Mouse (Mus musculus): Measurements from ENCODE around the gene Tmem237.

Gene Tmem237

DNA sequence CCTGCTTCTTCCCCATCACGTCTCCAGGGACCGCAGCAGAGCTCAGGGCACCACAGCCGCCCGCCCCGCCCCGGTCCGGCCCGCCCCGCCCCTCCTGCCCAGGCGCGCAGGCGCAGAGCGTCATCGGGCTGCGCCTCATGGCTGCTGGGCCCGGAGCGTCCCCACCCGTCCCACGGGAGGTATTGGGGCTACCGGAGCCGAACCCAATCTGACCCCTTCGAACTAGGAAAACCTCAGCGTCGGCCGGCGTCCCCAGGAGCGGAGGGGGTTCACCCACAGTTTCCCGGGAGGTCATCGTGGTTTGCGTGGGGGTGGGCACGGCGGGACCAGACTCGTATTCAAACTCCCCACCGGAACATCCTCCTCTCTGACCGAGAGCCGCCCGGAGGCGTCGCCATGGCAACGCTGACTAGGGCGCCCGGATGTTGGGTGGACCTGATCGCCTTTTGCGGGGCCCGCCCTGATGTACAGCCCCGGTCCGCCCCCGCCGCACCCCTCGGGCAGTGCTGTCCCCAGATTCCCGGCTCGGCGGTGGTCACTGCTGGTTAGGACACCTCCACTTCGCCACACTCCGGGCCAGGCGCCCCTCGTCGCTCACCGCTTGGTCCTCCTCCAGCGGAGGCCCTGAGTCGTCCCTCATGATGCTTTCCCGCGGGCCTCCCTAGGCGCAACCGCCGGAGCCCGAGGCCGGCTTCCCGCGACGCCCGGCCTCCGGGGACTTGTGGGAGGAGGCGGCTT is at the start of gene Tmem237:
TSS of gene Tmem237 (minus strand) at position 689 of the 738 bp plus-strand sequence.
- peak; percentile 92 for DNase-seq

DNA sequence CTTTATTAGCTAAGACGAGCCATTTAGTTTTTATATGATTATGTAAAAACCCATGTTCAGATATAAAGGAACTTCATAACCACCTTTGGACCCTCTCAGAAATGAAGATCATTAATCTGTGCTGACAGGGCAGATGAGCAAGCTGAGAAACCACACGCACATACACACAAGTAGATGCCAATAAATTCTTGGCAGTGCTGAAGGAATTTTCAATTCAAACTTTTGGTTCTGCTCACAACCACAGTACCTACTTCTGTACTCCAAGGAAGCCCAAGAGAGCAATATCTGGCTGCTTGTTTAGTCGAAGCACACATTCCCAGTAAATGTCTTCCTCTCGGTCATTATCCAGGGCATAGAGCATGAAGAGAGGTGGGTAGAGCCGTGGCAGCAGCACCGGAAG is 49.4 kb upstream of the Tmem237 start:
- no peak for DNase-seq

DNA sequence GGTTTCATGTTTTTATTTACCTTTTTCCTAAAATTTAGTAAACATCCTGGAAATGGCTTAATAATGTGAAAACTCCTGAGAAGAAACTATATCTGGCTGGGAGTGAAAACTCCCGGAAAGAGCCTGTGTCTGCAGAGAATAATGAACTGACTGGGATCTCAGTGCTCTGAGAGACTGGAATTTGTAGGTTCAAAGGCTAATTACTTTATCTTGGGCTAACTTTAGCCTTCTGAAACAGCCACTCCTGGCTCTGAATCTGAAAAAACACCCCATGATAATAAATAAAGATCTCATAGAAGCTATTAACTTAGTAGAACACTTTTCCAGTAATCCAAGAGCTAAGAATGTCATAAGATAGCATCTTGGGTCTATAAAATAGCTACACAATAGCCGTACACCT is 48.3 kb upstream of the Tmem237 start:
- no peak for DNase-seq

DNA sequence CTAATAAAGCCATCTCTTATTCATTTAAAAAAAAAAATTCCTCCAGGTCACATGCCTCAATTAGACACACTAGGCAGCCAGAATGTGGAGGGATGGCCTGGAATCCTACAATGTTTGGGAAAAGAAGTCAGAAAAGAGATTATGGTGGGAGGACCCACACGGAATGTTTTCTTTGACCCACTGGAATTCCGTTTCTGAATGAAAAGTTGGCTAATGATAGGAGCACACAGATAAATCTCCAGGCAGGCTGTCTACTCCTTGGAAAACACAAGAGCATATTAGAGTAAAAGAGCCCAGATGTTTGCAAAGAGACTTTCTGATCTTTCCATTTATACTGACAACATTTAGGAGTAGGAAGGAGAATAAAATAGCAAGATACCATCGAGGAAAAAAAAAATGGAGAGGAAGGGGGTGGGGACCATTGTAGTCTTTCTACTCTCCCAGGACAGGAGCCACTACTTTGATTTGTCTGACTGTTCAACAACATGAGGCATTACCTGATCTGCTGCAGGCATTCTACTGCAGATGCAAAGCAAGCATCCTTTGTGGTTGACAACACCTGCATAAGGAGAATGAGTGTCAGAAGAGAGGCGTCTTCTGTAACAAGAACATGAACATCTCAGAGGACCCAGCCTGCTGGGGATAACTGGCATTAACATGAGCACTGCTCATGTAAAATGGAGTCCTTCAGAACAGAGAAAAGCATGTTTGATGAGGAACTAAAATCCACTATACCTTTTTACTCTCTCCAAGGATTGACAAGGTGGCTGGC is 47.6 kb upstream of the Tmem237 start:
- DNase-seq = no peak

DNA sequence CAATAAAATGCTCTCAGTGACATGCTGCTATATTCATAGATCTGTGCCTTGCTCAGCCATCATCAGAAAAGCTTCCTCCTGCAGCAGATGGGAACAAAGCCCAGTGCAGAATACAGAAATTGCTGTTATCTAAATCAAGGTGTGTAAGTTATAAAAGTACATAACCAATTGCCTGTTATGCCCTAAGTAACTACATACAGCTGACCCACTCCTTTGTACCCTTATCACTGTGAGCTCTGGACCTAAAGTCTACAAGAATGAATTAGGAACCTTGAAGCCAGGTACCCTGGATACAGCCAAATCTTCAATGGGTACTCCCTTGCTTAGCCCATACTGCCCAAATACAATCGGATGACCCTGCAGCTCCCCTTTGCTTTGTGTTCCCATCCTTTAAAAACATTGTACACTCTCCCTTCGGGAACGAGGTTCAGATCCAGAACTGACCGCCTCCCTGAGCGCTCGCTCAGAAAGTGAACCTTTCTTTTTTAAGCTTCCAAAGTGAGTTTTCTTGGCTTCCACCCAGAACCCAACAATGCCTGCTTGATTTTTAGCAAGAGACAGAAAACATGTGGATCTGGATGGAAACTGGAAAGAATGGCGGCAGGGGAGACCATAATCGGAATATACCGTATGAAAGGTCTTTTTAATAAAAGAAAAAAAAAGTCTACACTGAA is 46.2 kb upstream of the Tmem237 start:
- no peak for DNase-seq

DNA sequence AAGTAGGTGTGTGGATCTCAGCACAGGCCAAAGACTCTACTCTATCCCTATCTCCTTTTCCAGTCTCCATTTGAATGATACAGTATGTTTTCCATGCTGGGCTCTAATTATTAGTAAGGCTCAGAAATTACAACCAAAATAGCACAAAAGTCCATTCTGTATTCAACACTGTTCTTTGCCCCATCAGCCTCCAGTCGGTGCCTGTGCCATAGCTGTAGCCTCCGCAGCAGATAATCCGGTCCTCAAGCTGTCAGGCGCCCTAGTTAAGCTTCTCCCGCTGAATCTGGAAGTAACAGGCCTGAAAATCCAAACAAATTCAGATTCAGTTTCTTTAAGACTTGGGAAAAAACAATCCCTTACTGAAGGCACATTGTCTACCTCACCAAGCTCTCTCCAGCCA is 43.7 kb upstream of the Tmem237 start:
- no peak for DNase-seq

DNA sequence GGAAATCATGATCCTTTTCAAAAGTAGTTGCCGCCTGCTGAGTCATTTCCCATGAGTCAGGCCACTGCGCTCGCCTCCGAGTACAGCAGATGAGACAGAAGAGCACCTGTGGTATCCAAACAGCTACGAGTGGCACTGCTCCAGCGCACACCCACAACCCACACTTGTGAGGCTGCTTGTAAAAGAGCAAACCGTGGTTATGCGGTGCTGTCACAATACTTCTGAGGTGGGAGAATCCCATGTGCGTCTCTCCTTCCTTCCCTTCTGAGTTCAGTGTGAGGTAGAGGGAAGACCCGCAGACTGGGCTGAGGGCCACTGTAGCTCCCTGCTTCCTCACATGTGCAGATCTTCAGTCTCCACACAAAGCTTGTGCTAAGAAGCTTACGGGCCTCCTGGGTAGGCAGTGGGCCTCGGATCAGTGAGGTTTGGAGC is 42.8 kb upstream of the Tmem237 start, which contains the start of gene Mpp4:
TSS of gene Mpp4 (minus strand) at position 360 of the 432 bp plus-strand sequence.
- peak; percentile 52 for DNase-seq

DNA sequence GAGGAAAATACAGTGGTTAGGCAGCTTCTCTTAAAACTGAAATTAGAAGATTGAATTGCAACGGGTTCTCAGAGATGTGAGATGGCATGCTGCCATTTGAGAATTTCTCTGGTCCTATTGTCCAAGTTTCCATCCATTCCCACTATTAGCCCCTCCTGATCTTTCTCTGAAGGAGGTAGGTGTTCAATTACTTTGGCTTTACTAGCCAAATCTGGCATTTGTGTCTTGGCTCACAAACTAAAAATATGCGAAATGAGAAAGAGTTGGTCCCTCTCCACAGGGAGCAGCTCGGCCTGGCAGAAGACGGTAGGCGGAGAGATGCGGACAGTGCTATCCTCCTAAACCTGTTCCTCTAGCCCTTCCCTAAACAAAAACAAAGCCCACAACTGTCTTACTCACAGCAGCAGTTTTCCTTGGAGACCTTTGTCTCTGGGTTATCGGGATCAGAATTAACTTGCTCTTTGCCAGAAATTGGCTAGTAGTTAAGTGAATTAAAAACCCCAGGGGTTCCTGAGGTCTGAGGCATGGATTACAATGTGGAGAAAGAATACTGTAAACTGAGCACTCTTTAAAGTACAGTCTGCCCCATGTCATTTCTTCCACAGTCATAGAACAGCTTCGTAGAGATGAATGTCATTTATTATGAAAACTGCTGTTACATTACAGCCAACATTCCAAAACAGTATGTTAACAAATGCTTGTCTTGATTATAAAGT is 42.3 kb upstream of the Tmem237 start:
- DNase-seq = peak; percentile 30

DNA sequence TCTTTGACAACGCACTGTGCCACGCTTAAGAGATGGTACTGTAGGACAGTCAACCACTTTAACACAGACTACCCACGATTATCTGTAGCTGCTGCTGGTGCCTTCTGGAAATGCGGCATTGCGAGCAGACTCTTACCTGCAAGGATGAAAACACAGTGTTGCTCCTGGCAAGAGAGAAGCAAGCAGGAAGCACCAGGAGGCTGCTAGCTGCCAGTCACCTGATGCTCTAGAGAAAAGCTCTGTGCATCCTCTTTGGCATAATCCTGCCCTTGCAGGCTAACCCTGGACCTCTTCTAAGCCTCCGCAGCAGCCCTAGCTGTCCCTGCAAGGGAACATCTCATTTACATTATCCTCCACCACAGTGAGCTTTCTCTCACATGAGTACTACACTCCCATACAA is 41.2 kb upstream of the Tmem237 start:
- peak; percentile 65 for DNase-seq

DNA sequence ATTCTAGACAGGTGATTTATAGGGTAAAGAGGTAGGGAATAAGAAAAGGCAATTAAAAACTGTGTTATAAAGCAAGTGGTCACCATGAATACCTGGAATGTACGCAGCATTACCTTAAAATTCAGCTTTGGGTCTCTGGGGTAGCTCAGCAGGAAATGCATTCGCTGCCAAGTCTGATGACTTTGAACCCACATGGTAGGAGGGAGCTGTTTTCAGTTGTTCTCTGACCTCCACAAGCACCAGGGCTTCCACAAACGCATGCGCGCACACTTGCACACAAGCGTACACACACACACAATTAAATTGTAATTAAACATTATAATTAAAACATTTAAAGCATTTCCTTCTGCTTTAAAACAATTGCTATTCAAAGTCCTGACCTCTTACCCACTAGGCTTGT is 40.7 kb upstream of the Tmem237 start:
- no peak for DNase-seq

DNA sequence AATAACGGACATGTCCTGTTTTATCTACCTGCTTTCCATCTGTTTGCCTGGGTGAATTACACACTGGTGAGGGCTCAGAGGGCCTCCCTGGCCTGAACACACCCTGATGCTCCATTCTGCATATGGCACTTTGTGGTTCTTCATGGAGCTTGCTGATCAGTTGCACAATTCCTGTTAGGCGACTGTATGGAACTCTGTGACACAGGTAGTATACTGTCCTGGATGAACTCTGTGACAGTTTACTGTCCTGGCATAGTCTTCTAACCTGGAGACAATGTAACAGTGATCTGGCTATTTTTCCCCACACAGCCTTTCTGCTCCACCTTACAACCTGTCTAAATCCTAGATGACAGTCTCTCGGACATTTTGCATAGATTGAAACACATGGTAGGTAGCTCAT is 38.9 kb upstream of the Tmem237 start:
- no peak for DNase-seq

DNA sequence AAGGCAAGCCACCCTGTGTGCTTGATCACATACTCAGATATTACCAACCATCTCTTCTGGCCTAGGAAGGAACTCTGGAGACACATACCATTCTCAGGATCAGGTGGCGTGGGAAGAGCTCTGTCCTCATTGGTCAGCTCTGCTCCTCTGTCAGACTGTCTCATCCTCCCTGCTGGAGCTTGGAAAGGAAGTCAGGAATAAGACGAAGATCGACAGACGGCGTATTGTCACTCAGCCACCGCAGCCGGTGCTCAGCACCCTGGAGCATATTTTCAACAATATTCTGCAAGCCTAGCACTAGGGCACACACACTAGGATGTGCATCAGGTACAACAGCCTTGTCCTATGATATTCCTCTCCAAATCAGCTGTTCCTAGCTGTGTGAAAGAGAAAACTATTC is 38.3 kb upstream of the Tmem237 start:
- peak; percentile 48 for DNase-seq

DNA sequence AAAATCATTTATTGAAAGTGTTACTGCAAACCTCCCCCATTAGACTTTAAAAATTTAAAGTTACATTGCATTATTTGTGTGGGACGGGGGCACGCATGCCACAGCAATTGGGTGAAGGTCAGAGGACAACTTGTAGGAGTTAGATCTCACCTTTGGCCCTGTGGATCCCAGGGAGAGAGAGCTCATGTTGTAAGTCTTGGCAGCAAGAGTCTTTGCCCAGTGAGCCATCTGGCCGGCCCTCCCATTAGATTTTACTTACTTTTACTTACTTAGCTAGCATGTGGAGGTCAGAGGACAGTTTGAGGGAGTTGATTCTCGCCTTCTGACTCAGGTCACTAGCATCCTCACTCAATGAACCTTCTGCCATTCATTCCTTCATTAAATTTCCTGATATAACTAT is 37.6 kb upstream of the Tmem237 start:
- DNase-seq = no peak

DNA sequence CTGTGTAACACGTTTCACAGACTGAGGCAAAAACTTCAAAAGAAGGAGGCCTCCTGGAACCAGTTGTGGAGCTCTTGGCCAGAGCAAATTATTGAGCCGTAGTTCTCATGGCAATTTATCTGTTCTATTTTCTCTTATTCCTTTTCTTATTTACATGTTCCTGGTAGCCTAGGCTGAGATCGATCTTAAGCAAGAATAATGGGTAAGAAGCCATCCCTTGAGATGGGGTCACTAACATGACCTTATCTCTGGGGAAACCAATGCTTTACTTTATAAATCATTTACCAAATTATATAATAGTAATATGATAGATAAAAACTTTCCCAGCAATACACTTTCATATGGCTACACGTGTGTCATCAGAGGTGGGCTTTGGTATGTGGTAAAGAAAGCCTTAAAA is 32.1 kb upstream of the Tmem237 start:
- no peak for DNase-seq

DNA sequence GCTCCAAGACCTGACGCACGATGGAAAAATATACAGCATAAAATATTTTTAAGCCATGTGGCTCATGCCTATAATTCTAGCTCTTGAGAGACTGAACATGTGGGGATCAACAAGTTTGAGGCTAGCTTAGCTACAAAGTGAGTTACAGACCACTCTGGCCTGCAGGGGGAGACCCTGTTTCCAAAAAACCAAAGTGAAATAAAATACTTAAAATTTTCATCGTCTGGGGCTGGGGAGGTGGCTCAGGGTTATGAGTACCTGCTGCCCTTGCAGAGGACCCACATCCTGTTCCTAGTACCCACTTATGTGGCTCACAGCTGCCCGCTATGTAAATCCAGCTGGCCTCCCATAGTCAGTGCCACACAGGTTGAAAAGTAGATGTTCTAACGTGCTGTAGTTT is 30.3 kb upstream of the Tmem237 start:
- DNase-seq = no peak

DNA sequence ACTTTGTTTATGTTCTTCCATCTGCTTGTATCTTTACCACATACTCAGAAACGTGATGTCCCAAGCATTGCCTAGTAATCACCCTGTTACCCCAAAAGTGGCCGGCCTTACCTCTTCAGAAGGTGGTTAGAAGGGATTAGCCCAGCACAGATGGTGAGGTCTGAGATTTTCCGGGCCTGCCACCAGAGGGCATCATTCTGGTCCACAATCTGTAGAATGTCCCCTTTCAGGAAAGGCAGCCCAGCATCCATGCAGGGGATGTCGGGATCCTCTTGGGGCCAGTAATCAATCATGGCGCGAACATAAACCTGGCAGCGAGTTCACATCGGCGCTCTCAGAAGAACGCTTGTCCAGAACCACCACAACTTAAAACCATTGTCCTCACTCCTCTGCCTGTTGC is 24.3 kb upstream of the Tmem237 start:
- DNase-seq = peak; percentile 46

DNA sequence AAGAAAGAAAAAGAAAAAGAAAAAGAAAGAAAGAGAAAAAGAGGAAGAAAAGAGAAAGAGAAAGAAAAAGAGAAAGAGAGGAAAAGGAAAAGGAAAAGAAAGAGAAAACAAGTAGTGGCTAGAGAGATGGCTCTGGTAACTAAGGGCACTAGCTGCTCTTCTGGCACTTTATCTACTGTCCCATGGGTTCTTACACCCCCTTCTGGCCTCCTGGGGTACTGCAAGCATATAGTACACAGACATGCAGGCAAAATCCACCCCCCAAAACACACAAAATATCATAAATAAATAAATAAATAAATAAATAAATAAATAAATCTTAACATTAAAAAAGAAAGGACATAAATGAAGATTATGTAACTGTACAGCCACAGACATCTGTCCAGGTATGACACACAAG is 22.6 kb upstream of the Tmem237 start:
- no peak for DNase-seq

DNA sequence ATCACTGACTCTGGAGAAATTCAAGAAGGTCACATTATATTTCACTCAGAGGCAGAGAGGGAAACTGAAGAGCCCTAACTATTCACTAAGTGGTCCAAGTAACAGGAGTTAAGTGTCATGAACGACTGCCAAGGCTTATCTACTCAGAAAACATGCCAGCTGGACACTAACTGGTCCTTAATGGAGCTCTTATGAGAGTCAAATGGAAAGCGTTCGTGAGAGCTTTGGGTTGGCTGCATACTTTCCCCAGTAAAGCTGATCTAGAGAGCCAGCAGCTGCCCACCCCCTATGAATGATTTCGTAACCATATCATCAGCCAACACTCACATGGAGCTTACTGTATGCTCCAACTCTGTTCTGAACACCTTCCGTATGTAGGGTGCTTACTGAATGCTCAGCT is 14.2 kb upstream of the Tmem237 start:
- no peak for DNase-seq

DNA sequence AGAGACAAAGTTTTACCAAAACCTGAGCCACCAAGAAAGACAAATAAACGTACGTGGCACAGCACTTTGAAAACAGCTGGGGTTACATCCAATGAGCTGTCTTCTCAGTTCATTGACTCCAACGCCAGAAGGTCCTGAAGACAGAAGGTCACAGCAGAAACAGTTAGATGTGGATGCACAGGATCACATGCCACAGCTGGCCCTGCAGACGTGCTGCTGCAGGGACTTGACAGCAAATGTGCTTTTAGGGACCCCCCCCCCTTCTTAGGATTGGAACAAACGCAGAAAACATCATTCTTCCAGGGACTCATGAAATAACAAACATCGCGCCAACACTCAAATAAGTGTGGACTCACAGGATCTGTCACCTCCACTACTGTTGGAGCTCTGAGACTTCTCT is 8.7 kb upstream of the Tmem237 start:
- no peak for DNase-seq

DNA sequence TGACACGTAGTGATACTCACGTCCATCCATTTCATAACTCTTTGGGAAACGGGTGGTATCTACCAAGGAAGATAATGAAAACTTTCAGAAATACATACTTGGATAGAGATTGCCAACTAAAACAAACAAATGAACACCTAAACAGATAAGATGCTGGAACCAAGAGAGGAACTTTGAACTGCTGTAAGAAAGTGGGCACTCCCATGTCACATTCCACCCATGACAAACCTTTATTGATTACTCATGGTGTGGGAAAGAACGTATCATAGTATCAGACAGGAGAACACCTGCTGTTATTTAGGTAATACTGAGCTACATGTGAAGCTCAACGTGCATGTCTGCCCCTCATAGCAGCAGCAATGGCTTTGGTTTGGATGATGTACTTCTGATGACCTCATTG is 5.3 kb upstream of the Tmem237 start:
- DNase-seq = no peak

DNA sequence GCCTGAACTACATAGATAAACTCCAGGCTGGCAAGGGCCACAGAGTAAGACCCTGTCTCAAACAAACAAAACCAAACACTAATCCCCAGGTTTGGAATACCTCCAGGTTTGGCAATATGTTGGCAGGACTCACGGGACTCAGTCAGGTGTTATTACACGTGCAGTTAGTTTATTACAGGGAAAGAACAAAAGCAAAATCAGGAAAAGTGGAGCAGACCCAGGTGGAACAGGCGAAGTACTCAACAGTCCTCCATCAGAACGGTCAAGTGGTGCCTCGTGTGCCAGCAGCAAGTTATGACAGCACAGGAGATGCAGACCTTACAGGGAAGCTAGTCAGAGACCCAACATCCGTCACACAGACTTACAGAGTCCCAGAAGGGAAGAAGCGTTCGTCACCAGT is 9.7 kb downstream of the Tmem237 start:
- no peak for DNase-seq

DNA sequence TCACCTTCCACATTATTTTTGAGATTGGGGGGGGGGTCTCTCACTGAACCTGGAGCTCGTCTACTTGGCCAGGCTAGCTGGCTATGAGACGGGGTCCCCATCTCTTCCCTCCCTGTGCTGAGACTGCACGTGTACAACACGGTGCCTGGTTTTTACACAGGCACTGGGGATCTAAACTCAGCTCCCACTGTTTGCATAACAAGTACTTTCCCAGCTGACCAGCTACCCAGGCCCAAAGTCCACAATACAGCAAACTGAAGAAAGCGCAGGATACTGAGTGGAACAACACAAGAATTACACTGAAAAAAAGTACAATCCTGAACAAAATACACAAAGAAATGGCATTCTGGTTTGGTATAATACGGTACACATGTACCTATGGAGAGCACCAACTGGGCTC is 18.1 kb downstream of the Tmem237 start:
- DNase-seq = no peak

DNA sequence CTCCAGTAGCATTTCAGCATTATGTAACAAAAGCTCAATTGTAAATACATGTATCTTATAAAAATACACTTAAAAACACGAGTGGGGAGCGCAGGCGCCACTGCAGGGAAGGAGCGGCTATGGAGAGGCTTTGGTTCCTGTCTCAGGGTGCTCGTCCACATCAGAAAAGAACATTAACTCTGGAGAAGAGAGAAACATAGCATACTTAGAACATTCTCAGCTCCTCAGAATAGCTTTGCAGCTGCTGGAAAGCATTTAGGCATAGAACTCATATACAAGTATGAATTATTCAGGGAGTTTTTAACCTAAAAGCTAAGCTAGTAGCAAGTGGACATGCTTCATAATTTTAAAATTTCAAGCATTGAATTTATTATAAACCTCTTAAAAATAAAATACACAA is 19.2 kb downstream of the Tmem237 start:
- DNase-seq = no peak

All from cerebellum, adult 11-12 months (tissue).